Mouse (Mus musculus): ENCODE data around the gene Angptl3. TPM values are rescaled to one million over a fixed set of nuclear protein-coding genes. Genes with fewer than 3 reads are reported as not detected.

Angptl3 gene
- polyA plus RNA-seq (2015; fragmentation: Nextera tagmentation; extraction: Ambion mirVana): 0.57 and 1.6 TPM in 2 replicates

DNA sequence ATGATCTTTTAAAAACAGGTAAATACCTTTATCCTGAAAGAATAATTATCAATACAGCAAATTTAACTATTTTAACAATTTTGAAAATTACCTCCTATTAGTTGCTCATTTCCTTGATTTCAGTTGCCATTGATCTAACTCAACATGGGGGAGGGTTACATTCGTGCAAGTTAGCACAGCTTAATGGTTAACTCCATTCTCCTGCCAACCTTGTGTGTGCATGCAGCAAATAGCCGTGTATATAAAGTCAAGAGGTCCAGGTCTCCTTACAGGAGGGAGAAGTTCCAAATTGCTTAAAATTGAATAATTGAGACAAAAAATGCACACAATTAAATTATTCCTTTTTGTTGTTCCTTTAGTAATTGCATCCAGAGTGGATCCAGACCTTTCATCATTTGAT lies at the start of gene Angptl3:
Gene Angptl3 (plus strand): TSS at position 269 of the 400 bp plus-strand sequence.
- H3K4me2 ChIP-seq: no peak within 1 kb of the TSS
- 82% methylated on average over 2 of the region's 2 CpGs for WGBS
- H3K27me3 ChIP-seq: no peaks in the 10 kb centered on the region
- ATAC-seq (ENCODE audit: insufficient number of reproducible peaks, low FRiP score, low TSS enrichment, low read depth): no peak
- H3K27ac ChIP-seq: no peak within 1 kb of the TSS
- H3K9me3 ChIP-seq: no peaks in the 10 kb centered on the region
- H3K4me3 ChIP-seq: no peak within 1 kb of the TSS
- H3K4me1 ChIP-seq: no peaks in the 10 kb centered on the region
- no peak within 1 kb of the TSS for H3K9ac ChIP-seq
- H3K36me3 ChIP-seq: peaks cover 3% of the 10 kb centered on the region; the same call in 1 of the 2 replicates

DNA sequence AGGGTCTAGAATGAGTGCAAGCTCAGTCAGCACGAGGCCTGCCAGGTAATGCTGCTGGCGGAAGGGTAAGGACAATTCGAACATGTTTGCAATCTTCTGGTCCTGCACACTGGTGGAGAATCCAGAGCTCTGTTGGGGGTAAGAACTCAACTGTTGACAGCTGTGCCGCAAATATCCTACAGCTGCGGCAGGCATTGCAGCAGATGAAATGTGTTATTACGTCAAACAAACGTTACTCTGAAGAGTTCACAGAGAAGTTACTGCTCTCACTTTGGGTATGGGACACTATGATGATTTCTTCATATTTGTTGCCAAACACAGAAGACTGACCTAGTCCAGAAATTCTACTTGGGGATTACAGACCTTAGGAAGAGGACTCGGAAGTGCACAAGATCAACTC lies 46.1 kb upstream of the Angptl3 start:
- H3K9me3 ChIP-seq: no peaks in the 10 kb centered on the region
- WGBS: 75% methylated on average over 8 of the region's 8 CpGs
- no peak overlapping the region for H3K4me2 ChIP-seq
- H3K4me3 ChIP-seq: no peak overlapping the region
- H3K27ac ChIP-seq: no peak overlapping the region
- H3K4me1 ChIP-seq: no peaks in the 10 kb centered on the region
- peaks cover 33% of the 10 kb centered on the region for H3K36me3 ChIP-seq
- ATAC-seq (ENCODE audit: insufficient number of reproducible peaks, low FRiP score, low TSS enrichment, low read depth): no peak
- H3K9ac ChIP-seq: no peak overlapping the region
- H3K27me3 ChIP-seq: no peaks in the 10 kb centered on the region

DNA sequence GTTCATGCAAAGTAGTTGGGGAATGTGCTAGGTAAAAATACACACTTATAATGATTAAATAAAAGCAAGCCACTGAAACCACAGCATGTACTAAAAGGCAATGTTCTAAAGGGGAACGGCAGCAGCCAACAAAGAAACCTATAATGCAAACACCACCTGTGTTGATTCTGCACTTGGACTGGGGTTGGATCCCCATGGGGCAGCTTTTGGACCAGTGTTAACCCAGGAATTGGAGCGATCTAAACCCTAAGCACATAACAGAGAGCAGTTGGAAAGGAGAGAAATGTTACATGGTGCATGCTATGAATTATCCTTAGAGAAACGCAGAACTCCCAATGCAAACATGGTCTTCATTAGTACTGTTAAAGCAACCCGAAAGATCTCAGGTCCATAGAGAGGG lies 37.3 kb upstream of the Angptl3 start:
- no peaks in the 10 kb centered on the region for H3K27me3 ChIP-seq
- 60% methylated on average over 4 of the region's 4 CpGs for WGBS
- H3K4me2 ChIP-seq: no peak overlapping the region
- H3K9me3 ChIP-seq: no peaks in the 10 kb centered on the region
- no peak overlapping the region for H3K27ac ChIP-seq
- H3K4me1 ChIP-seq: 0 out of 2 replicates have a peak, but pooled peaks cover 3% of the 10 kb centered on the region
- ATAC-seq (ENCODE audit: insufficient number of reproducible peaks, low FRiP score, low TSS enrichment, low read depth): no peak
- H3K4me3 ChIP-seq: no peak overlapping the region
- no peak overlapping the region for H3K9ac ChIP-seq
- H3K36me3 ChIP-seq: peaks cover 25% of the 10 kb centered on the region

DNA sequence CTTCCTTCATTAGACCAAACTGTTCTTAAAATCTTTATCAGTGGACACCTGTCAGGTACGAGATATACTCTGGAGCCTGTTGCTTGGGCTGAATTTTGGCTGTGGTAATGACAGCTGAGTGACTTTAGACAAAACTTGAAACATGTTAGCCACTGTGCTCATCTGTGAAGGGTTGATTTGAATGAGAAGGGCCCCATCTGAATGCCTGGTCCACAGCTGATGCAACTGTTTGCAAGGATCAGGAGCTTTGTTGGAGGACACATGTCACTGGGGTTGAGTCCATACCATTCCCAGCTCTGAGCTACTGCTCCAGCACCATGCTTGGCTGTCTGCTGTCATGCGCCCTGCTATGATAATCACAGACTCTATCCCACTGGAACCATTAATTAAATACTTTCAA lies 25.2 kb upstream of the Angptl3 start:
- Histone ChIP-seq H3K4me3 (no peak overlapping the region), H3K4me1 (no peaks in the 10 kb centered on the region), H3K9me3 (no peaks in the 10 kb centered on the region), H3K4me2 (no peak overlapping the region), H3K27me3 (no peaks in the 10 kb centered on the region), H3K27ac (no peak overlapping the region), H3K9ac (no peak overlapping the region), H3K36me3 (peaks cover 24% of the 10 kb centered on the region)
- no peak for ATAC-seq (ENCODE audit: insufficient number of reproducible peaks, low FRiP score, low TSS enrichment, low read depth)
- WGBS: 89% methylated on average over 2 of the region's 2 CpGs

DNA sequence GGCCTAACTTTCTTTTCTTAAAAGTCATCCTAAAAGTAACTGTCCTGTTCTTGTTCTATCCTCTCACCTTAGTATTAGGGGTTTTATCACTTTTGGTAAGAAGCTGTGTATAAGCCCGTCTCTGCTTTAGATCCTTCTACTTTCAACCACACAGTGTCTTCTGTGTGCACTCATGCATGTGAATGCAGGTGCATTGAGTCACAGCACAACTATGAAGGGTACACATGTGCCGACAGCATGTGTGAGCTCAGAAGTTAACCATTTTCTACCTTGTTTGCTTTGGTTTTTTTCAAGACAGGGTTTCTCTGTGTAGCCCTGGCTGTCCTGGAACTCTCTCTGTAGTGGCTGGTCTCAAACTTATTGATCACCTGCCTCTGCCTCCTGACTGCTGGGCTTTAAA lies 24.4 kb upstream of the Angptl3 start:
- no peak overlapping the region for H3K9ac ChIP-seq
- no peak for ATAC-seq (ENCODE audit: insufficient number of reproducible peaks, low FRiP score, low TSS enrichment, low read depth)
- H3K36me3 ChIP-seq: peaks cover 28% of the 10 kb centered on the region
- no peaks in the 10 kb centered on the region for H3K9me3 ChIP-seq
- H3K27me3 ChIP-seq: no peaks in the 10 kb centered on the region
- H3K4me3 ChIP-seq: no peak overlapping the region
- no peak overlapping the region for H3K27ac ChIP-seq
- no peak overlapping the region for H3K4me2 ChIP-seq
- 76% methylated on average over 2 of the region's 2 CpGs for WGBS
- no peaks in the 10 kb centered on the region for H3K4me1 ChIP-seq

DNA sequence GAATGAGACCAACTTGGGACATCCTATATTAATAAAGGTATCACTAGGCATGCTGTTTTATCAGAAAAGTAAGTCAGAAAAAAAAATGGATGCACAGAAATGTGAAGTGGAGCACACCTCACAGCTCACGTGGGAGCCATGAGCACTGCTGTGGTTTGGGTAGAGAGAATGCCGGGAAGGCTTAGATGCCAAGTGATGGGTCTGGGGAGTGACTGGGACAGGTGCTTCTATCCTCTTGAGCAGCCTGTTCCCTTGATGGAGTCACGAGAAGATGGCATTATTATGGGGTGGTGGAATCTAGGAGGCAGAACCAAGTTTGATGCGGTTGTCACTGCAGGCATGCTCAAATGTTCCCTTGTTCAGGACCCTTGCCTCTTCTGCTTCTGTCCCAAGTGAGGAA lies 19.7 kb upstream of the Angptl3 start:
- Histone ChIP-seq H3K9ac (no peak overlapping the region), H3K27me3 (no peaks in the 10 kb centered on the region), H3K4me3 (no peak overlapping the region), H3K9me3 (no peaks in the 10 kb centered on the region), H3K36me3 (peaks cover 41% of the 10 kb centered on the region), H3K27ac (no peak overlapping the region), H3K4me1 (no peaks in the 10 kb centered on the region), H3K4me2 (no peak overlapping the region)
- WGBS: 84% methylated on average over 4 of the region's 4 CpGs
- no peak for ATAC-seq (ENCODE audit: insufficient number of reproducible peaks, low FRiP score, low TSS enrichment, low read depth)

DNA sequence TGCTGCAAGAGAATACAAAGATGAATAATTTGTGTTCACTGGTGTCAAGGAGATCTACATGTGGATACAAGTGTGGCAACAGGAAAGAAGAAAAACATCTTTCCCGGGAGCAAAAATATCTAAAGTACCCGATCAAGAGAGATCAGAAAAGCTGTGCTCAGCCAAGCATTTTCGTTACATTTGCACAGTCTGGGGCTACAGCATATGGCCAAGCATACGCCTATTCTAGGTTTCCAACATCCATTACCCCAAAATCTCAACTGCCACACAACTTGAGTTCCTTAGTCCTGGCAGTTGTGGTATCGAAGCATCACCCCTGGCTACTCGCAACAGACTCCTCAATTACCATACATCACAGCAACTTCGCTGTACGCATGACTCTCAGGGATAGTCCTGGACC lies 8.5 kb upstream of the Angptl3 start:
- H3K27ac ChIP-seq: no peak overlapping the region
- no peak overlapping the region for H3K9ac ChIP-seq
- ATAC-seq (ENCODE audit: insufficient number of reproducible peaks, low FRiP score, low TSS enrichment, low read depth): no peak
- WGBS: 93% methylated on average over 8 of the region's 8 CpGs
- no peaks in the 10 kb centered on the region for H3K9me3 ChIP-seq
- peaks cover 12% of the 10 kb centered on the region for H3K36me3 ChIP-seq
- no peak overlapping the region for H3K4me3 ChIP-seq
- no peak overlapping the region for H3K4me2 ChIP-seq
- no peaks in the 10 kb centered on the region for H3K27me3 ChIP-seq
- H3K4me1 ChIP-seq: no peaks in the 10 kb centered on the region

DNA sequence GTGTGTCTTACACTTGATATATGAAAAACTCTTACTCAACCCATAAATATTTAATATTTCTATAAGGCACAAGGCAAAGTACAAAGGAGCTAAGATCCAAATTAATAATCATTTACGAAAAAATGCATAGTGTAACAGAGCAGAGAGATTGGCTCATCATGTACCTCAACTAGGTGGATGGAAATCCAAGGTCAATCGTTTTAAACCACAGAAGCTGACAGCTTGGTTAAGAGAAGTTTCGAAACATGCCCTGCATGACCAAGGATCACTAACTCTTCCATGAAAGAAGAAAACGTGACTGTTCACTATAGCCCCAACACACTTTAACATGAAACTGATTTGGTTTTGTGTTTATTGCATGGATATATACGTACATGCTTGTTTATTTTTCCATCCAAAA lies 2.4 kb upstream of the Angptl3 start:
- Histone ChIP-seq H3K9me3 (no peaks in the 10 kb centered on the region), H3K4me2 (no peak overlapping the region), H3K9ac (no peak overlapping the region), H3K36me3 (peaks cover 3% of the 10 kb centered on the region; the same call in 1 of the 2 replicates), H3K27ac (no peak overlapping the region), H3K4me1 (no peaks in the 10 kb centered on the region), H3K27me3 (no peaks in the 10 kb centered on the region), H3K4me3 (no peak overlapping the region)
- no peak for ATAC-seq (ENCODE audit: insufficient number of reproducible peaks, low FRiP score, low TSS enrichment, low read depth)
- WGBS: 87% methylated on average over 5 of the region's 5 CpGs

DNA sequence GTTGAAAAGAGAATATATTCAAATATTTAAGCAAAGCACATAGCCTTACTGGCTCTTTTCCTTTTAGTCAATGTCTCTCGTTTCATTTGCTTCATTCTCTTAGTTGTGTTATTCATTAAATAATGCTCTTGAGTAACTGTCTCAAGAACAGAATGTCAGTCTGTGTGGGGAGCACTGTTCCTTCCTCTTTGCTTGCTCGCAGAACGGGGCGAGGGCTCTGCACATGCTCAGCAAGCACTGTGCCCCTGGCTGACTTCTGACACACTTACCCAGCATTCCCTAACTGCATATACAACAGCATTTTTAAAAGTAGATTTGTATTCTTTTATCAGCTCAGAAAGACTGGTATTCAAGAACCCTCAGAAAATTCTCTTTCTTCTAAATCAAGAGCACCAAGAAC lies 2.2 kb downstream of the Angptl3 start:
- H3K4me2 ChIP-seq: no peak overlapping the region
- no peak overlapping the region for H3K27ac ChIP-seq
- no peak overlapping the region for H3K4me3 ChIP-seq
- ATAC-seq (ENCODE audit: insufficient number of reproducible peaks, low FRiP score, low TSS enrichment, low read depth): no peak
- no peaks in the 10 kb centered on the region for H3K4me1 ChIP-seq
- no peaks in the 10 kb centered on the region for H3K9me3 ChIP-seq
- no peak overlapping the region for H3K9ac ChIP-seq
- H3K27me3 ChIP-seq: no peaks in the 10 kb centered on the region
- WGBS: 80% methylated on average over 4 of the region's 4 CpGs
- H3K36me3 ChIP-seq: no peaks in the 10 kb centered on the region

DNA sequence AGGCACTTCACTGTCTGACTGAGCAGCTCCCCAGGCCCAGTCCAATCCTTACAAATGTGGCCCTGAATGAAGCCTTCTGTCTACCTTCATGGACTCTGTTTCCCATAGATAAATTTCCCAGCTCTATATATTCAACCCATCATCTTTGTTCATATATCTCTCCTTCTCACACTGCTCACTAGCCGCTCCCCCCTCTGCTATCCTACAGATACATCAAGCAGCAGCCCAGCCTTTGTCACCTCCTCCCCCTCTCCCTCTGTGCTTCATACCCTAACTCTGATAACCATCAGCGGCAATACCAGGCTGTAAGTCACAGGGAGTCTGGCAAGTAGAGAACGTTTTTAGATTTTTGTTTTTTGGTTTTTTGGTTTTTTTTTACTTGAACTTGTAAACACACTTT lies 14.1 kb downstream of the Angptl3 start:
- no peak overlapping the region for H3K9ac ChIP-seq
- H3K36me3 ChIP-seq: peaks cover 30% of the 10 kb centered on the region
- no peaks in the 10 kb centered on the region for H3K9me3 ChIP-seq
- no peaks in the 10 kb centered on the region for H3K27me3 ChIP-seq
- no peaks in the 10 kb centered on the region for H3K4me1 ChIP-seq
- no peak overlapping the region for H3K4me3 ChIP-seq
- no peak for ATAC-seq (ENCODE audit: insufficient number of reproducible peaks, low FRiP score, low TSS enrichment, low read depth)
- WGBS: 87% methylated on average over 3 of the region's 3 CpGs
- H3K4me2 ChIP-seq: no peak overlapping the region
- H3K27ac ChIP-seq: no peak overlapping the region

DNA sequence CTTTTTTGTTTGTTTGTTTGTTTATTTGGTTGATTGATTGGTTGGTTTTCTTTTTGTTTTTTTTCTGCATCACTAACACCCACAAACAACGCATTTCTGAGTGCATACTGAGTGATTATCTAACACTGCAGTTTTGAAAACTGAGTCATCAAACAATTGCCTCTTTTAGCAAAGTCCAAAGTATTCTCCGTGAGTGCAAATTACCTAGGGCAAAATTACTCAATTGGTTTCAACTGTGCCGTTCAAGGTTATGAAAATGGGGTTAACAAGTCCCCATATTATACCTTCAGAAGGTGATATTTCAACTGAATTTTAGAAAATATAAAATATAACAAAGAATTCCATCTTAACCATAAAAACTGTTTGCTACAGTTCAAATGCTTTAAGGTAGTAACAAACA lies 15.7 kb downstream of the Angptl3 start:
- no peak overlapping the region for H3K9ac ChIP-seq
- no peak overlapping the region for H3K27ac ChIP-seq
- no peaks in the 10 kb centered on the region for H3K4me1 ChIP-seq
- H3K36me3 ChIP-seq: peaks cover 23% of the 10 kb centered on the region
- no peak for ATAC-seq (ENCODE audit: insufficient number of reproducible peaks, low FRiP score, low TSS enrichment, low read depth)
- 65% methylated on average over 3 of the region's 3 CpGs for WGBS
- H3K27me3 ChIP-seq: no peaks in the 10 kb centered on the region
- H3K4me2 ChIP-seq: no peak overlapping the region
- no peaks in the 10 kb centered on the region for H3K9me3 ChIP-seq
- no peak overlapping the region for H3K4me3 ChIP-seq

DNA sequence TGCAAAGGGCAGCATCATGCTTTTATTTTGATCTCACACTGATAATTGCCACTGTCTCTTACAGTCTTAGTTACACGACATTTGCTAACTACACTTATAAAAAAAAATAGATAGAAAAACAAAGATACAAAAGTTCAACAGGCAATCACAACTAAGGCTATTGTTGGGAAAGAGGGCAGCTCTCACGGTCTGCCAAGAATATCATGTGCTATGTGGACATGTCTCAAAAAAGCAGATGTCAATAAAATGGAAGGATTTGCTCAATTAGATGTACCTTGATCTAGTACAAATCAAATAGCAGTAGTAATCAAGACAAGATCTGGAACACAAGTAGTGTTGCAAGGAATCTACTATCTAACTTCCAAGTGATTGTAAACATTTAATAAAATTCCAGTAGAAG lies 17.8 kb downstream of the Angptl3 start:
- no peak overlapping the region for H3K27ac ChIP-seq
- H3K9ac ChIP-seq: no peak overlapping the region
- no peak overlapping the region for H3K4me3 ChIP-seq
- ATAC-seq (ENCODE audit: insufficient number of reproducible peaks, low FRiP score, low TSS enrichment, low read depth): no peak
- WGBS: 86% methylated on average over 2 of the region's 2 CpGs
- H3K4me1 ChIP-seq: no peaks in the 10 kb centered on the region
- H3K4me2 ChIP-seq: no peak overlapping the region
- no peaks in the 10 kb centered on the region for H3K9me3 ChIP-seq
- no peaks in the 10 kb centered on the region for H3K27me3 ChIP-seq
- peaks cover 14% of the 10 kb centered on the region for H3K36me3 ChIP-seq

DNA sequence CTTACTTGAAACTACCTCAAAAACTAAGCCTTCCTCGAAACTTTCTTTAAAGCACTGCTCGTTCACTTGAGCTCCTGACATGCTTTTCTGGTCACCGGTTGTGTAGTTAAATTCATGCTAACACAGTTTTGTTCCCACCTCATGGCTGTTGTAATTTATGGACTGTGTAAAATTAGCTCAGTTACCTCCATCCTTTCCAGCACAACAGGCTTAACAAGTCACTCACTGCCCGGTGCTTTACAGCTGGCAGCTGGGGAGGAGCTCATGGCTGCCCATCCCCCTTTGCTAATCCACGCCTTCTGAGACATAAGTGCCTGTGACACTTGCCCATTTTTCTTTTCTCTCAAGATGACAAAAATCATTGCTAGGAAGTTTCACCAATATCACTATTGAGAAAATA lies 33.8 kb downstream of the Angptl3 start:
- peak overlapping the region; percentile 23; the same call in 1 of the 2 replicates for H3K27ac ChIP-seq
- H3K27me3 ChIP-seq: no peaks in the 10 kb centered on the region
- peaks cover 22% of the 10 kb centered on the region for H3K36me3 ChIP-seq
- no peak overlapping the region for H3K4me3 ChIP-seq
- no peaks in the 10 kb centered on the region for H3K9me3 ChIP-seq
- no peak for ATAC-seq (ENCODE audit: insufficient number of reproducible peaks, low FRiP score, low TSS enrichment, low read depth)
- no peak overlapping the region for H3K9ac ChIP-seq
- no peak overlapping the region for H3K4me2 ChIP-seq
- H3K4me1 ChIP-seq: no peaks in the 10 kb centered on the region; the same call in 1 of the 2 replicates
- WGBS: 22% methylated on average over 5 of the region's 5 CpGs

All from limb, embryonic 15.5 days (tissue).